Mouse (Mus musculus) kidney, embryonic 14.5 days (tissue): ENCODE measurements around the gene Grin2d. TPM values are rescaled to one million over a fixed set of nuclear protein-coding genes. Genes with fewer than 3 reads are reported as not detected.
A peak's percentile ranks its signal among the peaks of the same experiment; 100 is the strongest.

ENCODE experiments used
- ATAC-seq: fragments of 200-750 bp; cut with Nextera tagmentation; 2 replicates; pipeline ENCODE4 v1.8.0; 2017; ENCODE audit warnings: moderate number of reproducible peaks, mild to moderate bottlenecking, moderate TSS enrichment, moderate library complexity; ENCODE audit not compliant: low FRiP score, low TSS enrichment
- H3K27ac ChIP-seq: fragments of 300-500 bp; sonication (generic); 2 replicates; pipeline ENCODE4 v1.5.1; 2014; ENCODE audit warnings: low read depth, mild to moderate bottlenecking, low read length, moderate library complexity, mixed read lengths
- H3K27me3 ChIP-seq: fragments of 300-500 bp; sonication (generic); 2 replicates; pipeline ENCODE4 v1.6.1; 2014; ENCODE audit warnings: mild to moderate bottlenecking, low read length; ENCODE audit not compliant: control insufficient read depth, insufficient read depth
- H3K36me3 ChIP-seq: fragments of 300-500 bp; sonication (generic); 2 replicates; pipeline ENCODE4 v1.6.1; 2014; ENCODE audit warnings: low read length, mixed read lengths; ENCODE audit not compliant: control insufficient read depth, insufficient read depth
- H3K4me1 ChIP-seq: fragments of 300-500 bp; sonication (generic); 2 replicates; pipeline ENCODE4 v1.6.1; 2014; ENCODE audit warnings: low read length, mixed read lengths; ENCODE audit not compliant: control insufficient read depth, insufficient read depth
- H3K4me2 ChIP-seq: fragments of 300-500 bp; sonication (generic); replicated peaks from 2 replicates; pipeline ENCODE4 v1.6.1; 2014; ENCODE audit warnings: low read depth, mild to moderate bottlenecking, low read length
- H3K4me3 ChIP-seq: fragments of 300-500 bp; sonication (generic); 2 replicates; pipeline ENCODE4 v1.5.1; 2014; ENCODE audit warnings: mild to moderate bottlenecking, low read length
- H3K9ac ChIP-seq: fragments of 300-500 bp; sonication (generic); 2 replicates; pipeline ENCODE4 v1.6.1; 2014; ENCODE audit warnings: low read depth, mild to moderate bottlenecking, low read length, moderate library complexity
- H3K9me3 ChIP-seq: fragments of 300-500 bp; sonication (generic); 2 replicates; pipeline ENCODE4 v1.6.1; 2016; ENCODE audit warnings: low read length; ENCODE audit not compliant: control insufficient read depth
- WGBS: fragments of 180-500 bp; shearing (Covaris S2); extraction: QIAGEN DNeasy Blood & Tissue Kit; methylation state at CpG from one replicate; pipeline ENCODE4 v1.1.7; 2014; 5-methylcytosine and 5-hydroxymethylcytosine counted together
- polyA plus RNA-seq: library from polyadenylated mRNA; unstranded; fragments of >200 nt; fragmentation: Nextera tagmentation; extraction: Ambion mirVana; gene quantifications from 2 replicates; pipeline ENCODE4 v1.2.1, GENCODE M21; 2014

The Grin2d gene
- polyA plus RNA-seq, 1 experiment from 2014 or later: 0.28 TPM

GRCm38 (mm10) chr7:45798511-45798836 is 79.7 kb downstream of the Grin2d start:
- peak overlapping the region; percentile 50 for H3K4me3 ChIP-seq
- H3K4me2 ChIP-seq: peak overlapping the region; percentile 95
- H3K4me1 ChIP-seq: peaks cover 14% of the 10 kb centered on the region; the same call in 1 of the 2 replicates
- WGBS: 5% methylated on average over 18 of the region's 19 CpGs
- no peaks in the 10 kb centered on the region for H3K9me3 ChIP-seq
- no peak overlapping the region for H3K27ac ChIP-seq
- peak overlapping the region; percentile 70 for H3K9ac ChIP-seq
- ATAC-seq: 0 out of 2 replicates have a peak, but pooled peaks have one; percentile 14
- peaks cover 10% of the 10 kb centered on the region for H3K36me3 ChIP-seq
- H3K27me3 ChIP-seq: peaks cover 15% of the 10 kb centered on the region; the same call in 1 of the 2 replicates

- H3K36me3 ChIP-seq: peaks cover 11% of the 10 kb centered on the region
- peak overlapping the region; percentile 95 for H3K4me2 ChIP-seq
- WGBS: under 1% methylated on average over 54 of the region's 60 CpGs
- H3K4me3 ChIP-seq: peak overlapping the region; percentile 50
- peaks cover 14% of the 10 kb centered on the region; the same call in 1 of the 2 replicates for H3K4me1 ChIP-seq
- no peaks in the 10 kb centered on the region for H3K9me3 ChIP-seq
- ATAC-seq: 0 out of 2 replicates have a peak, but pooled peaks have one; percentile 20
- H3K27ac ChIP-seq: no peak overlapping the region
- H3K9ac ChIP-seq: peak overlapping the region; percentile 70
- H3K27me3 ChIP-seq: peaks cover 15% of the 10 kb centered on the region; the same call in 1 of the 2 replicates
Observed at GRCm38 (mm10) chr7:45797661-45798510, 80.3 kb downstream of the Grin2d start.

- Histone ChIP-seq H3K4me3 (no peak overlapping the region), H3K27ac (no peak overlapping the region), H3K9me3 (no peaks in the 10 kb centered on the region), H3K4me2 (no peak overlapping the region), H3K9ac (no peak overlapping the region), H3K27me3 (peaks cover 15% of the 10 kb centered on the region; the same call in 1 of the 2 replicates), H3K4me1 (peaks cover 14% of the 10 kb centered on the region; the same call in 1 of the 2 replicates), H3K36me3 (peaks cover 17% of the 10 kb centered on the region)
- no peak for ATAC-seq
- 54% methylated on average over 6 of the region's 6 CpGs for WGBS
Observed at GRCm38 (mm10) chr7:45796950-45797349, 81.2 kb downstream of the Grin2d start.

DNA sequence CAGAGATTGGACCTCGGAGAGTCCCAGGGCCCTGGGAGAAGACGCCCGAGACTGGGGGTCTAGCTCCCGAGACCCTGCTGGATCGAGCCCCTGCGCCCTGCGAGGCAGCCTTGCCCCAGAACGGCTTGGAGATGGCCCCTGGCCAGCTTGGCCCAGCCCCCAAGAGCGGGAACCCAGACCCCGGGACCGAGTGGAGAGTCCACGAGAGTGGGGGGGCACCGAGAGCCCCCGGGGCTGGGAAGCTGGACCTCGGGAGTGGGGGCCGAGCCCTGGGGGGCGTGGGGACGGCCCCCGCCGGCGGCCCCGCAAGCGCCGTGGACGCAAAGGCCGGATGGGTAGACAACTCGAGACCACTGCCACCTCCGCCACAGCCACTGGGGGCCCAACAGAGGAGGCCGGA is 83.2 kb downstream of the Grin2d start:
- no peak overlapping the region for H3K4me3 ChIP-seq
- no peak overlapping the region for H3K27ac ChIP-seq
- peaks cover 11% of the 10 kb centered on the region; the same call in 1 of the 2 replicates for H3K4me1 ChIP-seq
- peaks cover 24% of the 10 kb centered on the region for H3K36me3 ChIP-seq
- ATAC-seq: no peak
- peaks cover 15% of the 10 kb centered on the region; the same call in 1 of the 2 replicates for H3K27me3 ChIP-seq
- 94% methylated on average over 29 of the region's 29 CpGs for WGBS
- H3K9ac ChIP-seq: no peak overlapping the region
- H3K4me2 ChIP-seq: no peak overlapping the region
- H3K9me3 ChIP-seq: no peaks in the 10 kb centered on the region

GRCm38 (mm10) chr7:45793969-45794585 is 84.1 kb downstream of the Grin2d start:
- H3K36me3 ChIP-seq: peaks cover 30% of the 10 kb centered on the region
- no peak for ATAC-seq
- no peak overlapping the region for H3K4me2 ChIP-seq
- no peak overlapping the region for H3K9ac ChIP-seq
- H3K9me3 ChIP-seq: no peaks in the 10 kb centered on the region
- H3K27me3 ChIP-seq: peaks cover 15% of the 10 kb centered on the region; the same call in 1 of the 2 replicates
- H3K4me3 ChIP-seq: no peak overlapping the region
- no peak overlapping the region for H3K27ac ChIP-seq
- peaks cover 11% of the 10 kb centered on the region; the same call in 1 of the 2 replicates for H3K4me1 ChIP-seq
- WGBS: 88% methylated on average over 39 of the region's 44 CpGs

DNA sequence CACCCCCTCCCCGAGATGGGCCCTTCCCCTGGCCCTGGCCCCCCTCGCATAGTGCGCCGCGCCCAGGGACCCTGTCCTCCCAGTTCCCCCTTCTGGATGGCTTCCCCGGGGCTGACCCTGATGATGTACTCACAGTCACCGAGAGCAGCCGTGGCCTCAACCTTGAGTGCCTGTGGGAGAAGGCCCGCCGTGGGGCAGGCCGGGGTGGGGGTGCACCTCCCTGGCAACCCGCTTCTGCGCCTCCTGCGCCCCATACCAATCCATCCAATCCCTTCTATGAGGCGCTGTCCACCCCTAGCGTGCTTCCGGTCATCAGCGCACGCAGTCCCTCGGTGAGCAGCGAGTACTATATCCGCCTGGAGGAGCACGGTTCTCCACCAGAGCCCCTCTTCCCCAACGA is 84.9 kb downstream of the Grin2d start:
- Histone ChIP-seq H3K27me3 (peaks cover 9% of the 10 kb centered on the region; the same call in 1 of the 2 replicates), H3K9me3 (no peaks in the 10 kb centered on the region), H3K4me1 (peaks cover 11% of the 10 kb centered on the region; the same call in 1 of the 2 replicates), H3K27ac (no peak overlapping the region), H3K36me3 (peaks cover 30% of the 10 kb centered on the region), H3K4me3 (no peak overlapping the region), H3K4me2 (no peak overlapping the region), H3K9ac (no peak overlapping the region)
- whole genome bisulfite sequencing: 87% methylated on average over 24 of the region's 24 CpGs
- ATAC-seq: no peak

- peaks cover 5% of the 10 kb centered on the region; the same call in 1 of the 2 replicates for H3K27me3 ChIP-seq
- no peaks in the 10 kb centered on the region for H3K9me3 ChIP-seq
- no peak overlapping the region for H3K27ac ChIP-seq
- WGBS: 81% methylated on average over 17 of the region's 17 CpGs
- ATAC-seq: no peak
- H3K4me1 ChIP-seq: peaks cover 6% of the 10 kb centered on the region; the same call in 1 of the 2 replicates
- H3K9ac ChIP-seq: no peak overlapping the region
- no peak overlapping the region for H3K4me3 ChIP-seq
- peaks cover 35% of the 10 kb centered on the region for H3K36me3 ChIP-seq
- H3K4me2 ChIP-seq: no peak overlapping the region
Observed at GRCm38 (mm10) chr7:45791756-45792490, 86.3 kb downstream of the Grin2d start.

GRCm38 (mm10) chr7:45790721-45791120 is 87.5 kb downstream of the Grin2d start:
- Histone ChIP-seq H3K4me3 (no peak overlapping the region), H3K9ac (no peak overlapping the region), H3K27ac (no peak overlapping the region), H3K36me3 (peaks cover 35% of the 10 kb centered on the region), H3K4me1 (peaks cover 6% of the 10 kb centered on the region; the same call in 1 of the 2 replicates), H3K4me2 (no peak overlapping the region), H3K27me3 (peaks cover 3% of the 10 kb centered on the region; the same call in 1 of the 2 replicates), H3K9me3 (no peaks in the 10 kb centered on the region)
- no peak for ATAC-seq
- 52% methylated on average over 6 of the region's 6 CpGs for WGBS
